Mouse (Mus musculus): ENCODE measurements around the gene Klrb1f. TPM values are rescaled to one million over a fixed set of nuclear protein-coding genes. Genes with fewer than 3 reads are reported as not detected.
"Not testable (repeated sequence)": the region's sequence is repeated elsewhere in the genome, so short reads cannot be mapped to it uniquely, and the experiment has no call there.

The Klrb1f gene
- polyA plus RNA-seq, 1 experiment: 1.0 TPM

GRCm38 (mm10) chr6:129085098-129085497 is 39.4 kb downstream of the Klrb1f start:
- H3K4me1 ChIP-seq (replicated peaks; ENCODE audit: control insufficient read depth, insufficient read depth, low read length): no peaks in the 10 kb centered on the region
- 96% methylated on average over 6 of the region's 6 CpGs for WGBS
- H3K27me3 ChIP-seq (ENCODE audit: control insufficient read depth, insufficient read depth, low read length): no peaks in the 10 kb centered on the region
- H3K36me3 ChIP-seq (ENCODE audit: control insufficient read depth, insufficient read depth, low read length): no peaks in the 10 kb centered on the region
- H3K27ac ChIP-seq (ENCODE audit: control insufficient read depth, insufficient read depth, low read length): no peak overlapping the region
- DNase-seq: no peak
- no peak overlapping the region for H3K4me3 ChIP-seq (ENCODE audit: control insufficient read depth, insufficient read depth, low read length)
- TF ChIP-seq POLR2A (IDR thresholded peaks at IDR 0.05; ENCODE audit: control insufficient read depth, extremely low read depth, insufficient read depth, low read length, poor library complexity): no peak
- TF ChIP-seq CTCF (IDR thresholded peaks at IDR 0.05; ENCODE audit: borderline replicate concordance, control insufficient read depth, extremely low read depth, insufficient read depth, low read length, poor library complexity): no peak

- H3K27ac ChIP-seq (ENCODE audit: control insufficient read depth, insufficient read depth, low read length); DNase-seq; H3K36me3 ChIP-seq (ENCODE audit: control insufficient read depth, insufficient read depth, low read length); H3K4me1 ChIP-seq (replicated peaks; ENCODE audit: control insufficient read depth, insufficient read depth, low read length); H3K4me3 ChIP-seq (ENCODE audit: control insufficient read depth, insufficient read depth, low read length); H3K27me3 ChIP-seq (ENCODE audit: control insufficient read depth, insufficient read depth, low read length): not testable (repeated sequence)
- 93% methylated on average over 2 of the region's 2 CpGs for WGBS
These were observed 40.3 kb downstream of the Klrb1f start for GRCm38 (mm10) chr6:129086031-129086430.

GRCm38 (mm10) chr6:129088161-129088560 is 42.5 kb downstream of the Klrb1f start:
- WGBS: 94% methylated on average over 1 of the region's 1 CpGs
- peak; percentile 58 for DNase-seq
- TF ChIP-seq CTCF (IDR thresholded peaks at IDR 0.05; ENCODE audit: borderline replicate concordance, control insufficient read depth, extremely low read depth, insufficient read depth, low read length, poor library complexity): no peak
- TF ChIP-seq POLR2A (IDR thresholded peaks at IDR 0.05; ENCODE audit: control insufficient read depth, extremely low read depth, insufficient read depth, low read length, poor library complexity): no peak

GRCm38 (mm10) chr6:129088596-129088995 is 42.9 kb downstream of the Klrb1f start:
- WGBS: 98% methylated on average over 8 of the region's 8 CpGs
- not testable (repeated sequence) for H3K4me3 ChIP-seq (ENCODE audit: control insufficient read depth, insufficient read depth, low read length); H3K27me3 ChIP-seq (ENCODE audit: control insufficient read depth, insufficient read depth, low read length); H3K27ac ChIP-seq (ENCODE audit: control insufficient read depth, insufficient read depth, low read length); DNase-seq; H3K36me3 ChIP-seq (ENCODE audit: control insufficient read depth, insufficient read depth, low read length); H3K4me1 ChIP-seq (replicated peaks; ENCODE audit: control insufficient read depth, insufficient read depth, low read length)

More at GRCm38 (mm10) chr6:129088161-129088560, 42.5 kb downstream of the Klrb1f start:
- H3K27me3 ChIP-seq (ENCODE audit: control insufficient read depth, insufficient read depth, low read length): no peaks in the 10 kb centered on the region
- no peaks in the 10 kb centered on the region for H3K4me1 ChIP-seq (replicated peaks; ENCODE audit: control insufficient read depth, insufficient read depth, low read length)
- H3K4me3 ChIP-seq (ENCODE audit: control insufficient read depth, insufficient read depth, low read length): no peak overlapping the region
- H3K36me3 ChIP-seq (ENCODE audit: control insufficient read depth, insufficient read depth, low read length): no peaks in the 10 kb centered on the region
- H3K27ac ChIP-seq (ENCODE audit: control insufficient read depth, insufficient read depth, low read length): no peak overlapping the region

- Histone ChIP-seq H3K27ac (ENCODE audit: control insufficient read depth, insufficient read depth, low read length) (no peak overlapping the region), H3K27me3 (ENCODE audit: control insufficient read depth, insufficient read depth, low read length) (no peaks in the 10 kb centered on the region), H3K36me3 (ENCODE audit: control insufficient read depth, insufficient read depth, low read length) (no peaks in the 10 kb centered on the region), H3K4me3 (ENCODE audit: control insufficient read depth, insufficient read depth, low read length) (no peak overlapping the region), H3K4me1 (replicated peaks; ENCODE audit: control insufficient read depth, insufficient read depth, low read length) (no peaks in the 10 kb centered on the region)
- TF ChIP-seq POLR2A (IDR thresholded peaks at IDR 0.05; ENCODE audit: control insufficient read depth, extremely low read depth, insufficient read depth, low read length, poor library complexity) (no peak), CTCF (IDR thresholded peaks at IDR 0.05; ENCODE audit: borderline replicate concordance, control insufficient read depth, extremely low read depth, insufficient read depth, low read length, poor library complexity) (no peak)
- peak; percentile 34 for DNase-seq
These were observed 49.5 kb downstream of the Klrb1f start for GRCm38 (mm10) chr6:129095166-129095565.

GRCm38 (mm10) chr6:129097929-129098328 is 52.2 kb downstream of the Klrb1f start:
- Histone ChIP-seq H3K27ac (ENCODE audit: control insufficient read depth, insufficient read depth, low read length) (no peak overlapping the region), H3K27me3 (ENCODE audit: control insufficient read depth, insufficient read depth, low read length) (no peaks in the 10 kb centered on the region), H3K4me3 (ENCODE audit: control insufficient read depth, insufficient read depth, low read length) (no peak overlapping the region), H3K36me3 (ENCODE audit: control insufficient read depth, insufficient read depth, low read length) (no peaks in the 10 kb centered on the region), H3K4me1 (replicated peaks; ENCODE audit: control insufficient read depth, insufficient read depth, low read length) (no peaks in the 10 kb centered on the region)
- TF ChIP-seq POLR2A (IDR thresholded peaks at IDR 0.05; ENCODE audit: control insufficient read depth, extremely low read depth, insufficient read depth, low read length, poor library complexity): no peak
- TF ChIP-seq CTCF (IDR thresholded peaks at IDR 0.05; ENCODE audit: borderline replicate concordance, control insufficient read depth, extremely low read depth, insufficient read depth, low read length, poor library complexity): no peak
- 23% methylated on average over 1 of the region's 1 CpGs for WGBS
- DNase-seq: no peak

- not testable (repeated sequence) for H3K27ac ChIP-seq (ENCODE audit: control insufficient read depth, insufficient read depth, low read length); H3K4me3 ChIP-seq (ENCODE audit: control insufficient read depth, insufficient read depth, low read length)
These were observed 55.1 kb downstream of the Klrb1f start, which contains the start of gene Clec2e for GRCm38 (mm10) chr6:129100794-129101193. Gene Clec2e, minus strand, starts transcription at chr6:129100913.

More at GRCm38 (mm10) chr6:129100794-129101193, 55.1 kb downstream of the Klrb1f start, which contains the start of gene Clec2e:
- not testable (repeated sequence) for DNase-seq; H3K4me1 ChIP-seq (replicated peaks; ENCODE audit: control insufficient read depth, insufficient read depth, low read length); H3K36me3 ChIP-seq (ENCODE audit: control insufficient read depth, insufficient read depth, low read length); H3K27me3 ChIP-seq (ENCODE audit: control insufficient read depth, insufficient read depth, low read length)
- WGBS: 93% methylated on average over 1 of the region's 1 CpGs
